Mouse (Mus musculus) gastrocnemius, postnatal 10 days (tissue): ENCODE measurements around the gene Atp5g3. TPM values are rescaled to one million over a fixed set of nuclear protein-coding genes. Genes with fewer than 3 reads are reported as not detected.
"Not testable (repeated sequence)": the region's sequence is repeated elsewhere in the genome, so short reads cannot be mapped to it uniquely, and the experiment has no call there.

Experiments used
- DNase-seq: peaks from one replicate; pipeline ENCODE4 v3.0.0; 2021; ENCODE audit warnings: mixed read lengths
- long read RNA-seq, 2 experiments: library from polyadenylated mRNA; stranded (forward); transcript quantifications; one replicate each; pipeline ENCODE4 v2.0.0; 2021
- total RNA-seq, 2 experiments: library from RNA; stranded (reverse); gene quantifications; 2 replicates each; pipeline ENCODE4 v1.2.3; 2021

Atp5g3 gene
- total RNA-seq, result 1,000 to 10,000 TPM; 1,434 to 1,805 TPM
- long read RNA-seq, experiment 1, transcript Atp5g3-201 (5 exons, 714 nt), result major isoform, 357 of 616 reads
- long read RNA-seq, experiment 1, transcript Atp5g3-202 (5 exons, 723 nt), result minor isoform, 150 of 616 reads
- long read RNA-seq, experiment 1, partial matches to known transcripts, result 90 of 616 reads
- long read RNA-seq, experiment 1, other reads (novel, unspliced or antisense), result 18 of 616 reads
- long read RNA-seq, experiment 2, transcript Atp5g3-202 (5 exons, 723 nt), result minor isoform, 140 of 606 reads
- long read RNA-seq, experiment 2, transcript Atp5g3-201 (5 exons, 714 nt), result major isoform, 377 of 606 reads
- long read RNA-seq, experiment 2, partial matches to known transcripts, result 80 of 606 reads
- long read RNA-seq, experiment 2, other reads (novel, unspliced or antisense), result 9 of 606 reads

GRCm38 (mm10) chr2:73911175-73911700 is at the start of gene Atp5g3:
Gene Atp5g3, minus strand, starts transcription at chr2:73911326.
- DNase-seq, result peak; percentile 87

GRCm38 (mm10) chr2:73958342-73958741 is 47.2 kb upstream of the Atp5g3 start:
- no peak for DNase-seq

GRCm38 (mm10) chr2:73953612-73954011 is 42.5 kb upstream of the Atp5g3 start:
- DNase-seq, result no peak

GRCm38 (mm10) chr2:73952597-73953219 is 41.6 kb upstream of the Atp5g3 start:
- no peak for DNase-seq

GRCm38 (mm10) chr2:73947360-73947759 is 36.2 kb upstream of the Atp5g3 start:
- no peak for DNase-seq

- no peak for DNase-seq
Observed at GRCm38 (mm10) chr2:73943735-73944134, 32.6 kb upstream of the Atp5g3 start.

GRCm38 (mm10) chr2:73942844-73943243 is 31.7 kb upstream of the Atp5g3 start:
- DNase-seq, result no peak

GRCm38 (mm10) chr2:73941281-73941680 is 30.2 kb upstream of the Atp5g3 start:
- no peak for DNase-seq

GRCm38 (mm10) chr2:73940471-73940870 is 29.3 kb upstream of the Atp5g3 start:
- DNase-seq, result no peak

- DNase-seq, result no peak
Observed at GRCm38 (mm10) chr2:73938896-73939295, 27.8 kb upstream of the Atp5g3 start.

- no peak for DNase-seq
Observed at GRCm38 (mm10) chr2:73932676-73933313, 21.7 kb upstream of the Atp5g3 start.

- no peak for DNase-seq
Observed at GRCm38 (mm10) chr2:73927711-73928110, 16.6 kb upstream of the Atp5g3 start.

GRCm38 (mm10) chr2:73925539-73925938 is 14.4 kb upstream of the Atp5g3 start:
- no peak for DNase-seq

- peak; percentile 65 for DNase-seq
Observed at GRCm38 (mm10) chr2:73925089-73925488, 14.0 kb upstream of the Atp5g3 start.

GRCm38 (mm10) chr2:73919642-73920041 is 8.5 kb upstream of the Atp5g3 start:
- no peak for DNase-seq

- no peak for DNase-seq
Observed at GRCm38 (mm10) chr2:73912264-73912663, 1.1 kb upstream of the Atp5g3 start.

GRCm38 (mm10) chr2:73910571-73911174 is 453 bp downstream of the Atp5g3 start:
- peak; percentile 67 for DNase-seq

GRCm38 (mm10) chr2:73909116-73909515 is 2.0 kb downstream of the Atp5g3 start:
- no peak for DNase-seq

- not testable (repeated sequence) for DNase-seq
Observed at GRCm38 (mm10) chr2:73904679-73905078, 6.4 kb downstream of the Atp5g3 start.

- DNase-seq, result no peak
Observed at GRCm38 (mm10) chr2:73903536-73903935, 7.6 kb downstream of the Atp5g3 start.

- not testable (repeated sequence) for DNase-seq
Observed at GRCm38 (mm10) chr2:73902328-73902727, 8.8 kb downstream of the Atp5g3 start.

GRCm38 (mm10) chr2:73901169-73901568 is 10.0 kb downstream of the Atp5g3 start:
- DNase-seq, result no peak
